Mouse (Mus musculus): ENCODE results near the gene B230217C12Rik. TPM values are rescaled to one million over a fixed set of nuclear protein-coding genes. Genes with fewer than 3 reads are reported as not detected.
A peak's percentile ranks its signal among the peaks of the same experiment; 100 is the strongest.
"Not testable (repeated sequence)": the region's sequence is repeated elsewhere in the genome, so short reads cannot be mapped to it uniquely, and the experiment has no call there.

The B230217C12Rik gene
- polyA plus RNA-seq, 1 experiment from 2014 or later, result 8.3 TPM

GRCm38 (mm10) chr11:97837051-97837450 is 3.5 kb upstream of the B230217C12Rik start:
- ATAC-seq (replicated peaks; ENCODE audit: insufficient number of reproducible peaks, low FRiP score, low TSS enrichment); H3K4me2 ChIP-seq; H3K4me3 ChIP-seq (ENCODE audit: low read depth, low read length); H3K27ac ChIP-seq (ENCODE audit: low read depth, low read length); H3K4me1 ChIP-seq (ENCODE audit: control insufficient read depth, insufficient read depth, low read length); H3K27me3 ChIP-seq (ENCODE audit: control insufficient read depth, insufficient read depth, low read length); H3K9me3 ChIP-seq (replicated peaks; ENCODE audit: control insufficient read depth, low read length): not testable (repeated sequence)
- peaks cover 18% of the 10 kb centered on the region; the same call in 1 of the 2 replicates for H3K36me3 ChIP-seq (ENCODE audit: control insufficient read depth, insufficient read depth, low read length)
- 53% methylated on average over 9 of the region's 9 CpGs for WGBS (ENCODE audit: insufficient replicate concordance)
- 0 out of 2 replicates have a peak overlapping the region, but pooled peaks have one; percentile 22 for H3K9ac ChIP-seq (ENCODE audit: low read depth, low read length)

- Histone ChIP-seq H3K9me3 (replicated peaks; ENCODE audit: control insufficient read depth, low read length) (no peaks in the 10 kb centered on the region), H3K36me3 (ENCODE audit: control insufficient read depth, insufficient read depth, low read length) (peaks cover 18% of the 10 kb centered on the region; the same call in 1 of the 2 replicates), H3K4me3 (ENCODE audit: low read depth, low read length) (no peak overlapping the region), H3K4me1 (ENCODE audit: control insufficient read depth, insufficient read depth, low read length) (peaks cover 3% of the 10 kb centered on the region; the same call in 1 of the 2 replicates), H3K9ac (ENCODE audit: low read depth, low read length) (no peak overlapping the region), H3K27ac (ENCODE audit: low read depth, low read length) (no peak overlapping the region), H3K27me3 (ENCODE audit: control insufficient read depth, insufficient read depth, low read length) (no peaks in the 10 kb centered on the region), H3K4me2 (no peak overlapping the region)
- no peak for ATAC-seq (replicated peaks; ENCODE audit: insufficient number of reproducible peaks, low FRiP score, low TSS enrichment)
- 63% methylated on average over 7 of the region's 7 CpGs for WGBS (ENCODE audit: insufficient replicate concordance)
These were observed 2.9 kb upstream of the B230217C12Rik start for GRCm38 (mm10) chr11:97837641-97838149.

- Histone ChIP-seq H3K4me1 (ENCODE audit: control insufficient read depth, insufficient read depth, low read length) (peaks cover 3% of the 10 kb centered on the region; the same call in 1 of the 2 replicates), H3K4me2 (no peak overlapping the region), H3K27ac (ENCODE audit: low read depth, low read length) (peak overlapping the region; percentile 35; the same call in 1 of the 2 replicates), H3K9ac (ENCODE audit: low read depth, low read length) (no peak overlapping the region), H3K27me3 (ENCODE audit: control insufficient read depth, insufficient read depth, low read length) (no peaks in the 10 kb centered on the region), H3K36me3 (ENCODE audit: control insufficient read depth, insufficient read depth, low read length) (peaks cover 18% of the 10 kb centered on the region; the same call in 1 of the 2 replicates), H3K9me3 (replicated peaks; ENCODE audit: control insufficient read depth, low read length) (no peaks in the 10 kb centered on the region), H3K4me3 (ENCODE audit: low read depth, low read length) (no peak overlapping the region)
- 30% methylated on average over 10 of the region's 10 CpGs for WGBS (ENCODE audit: insufficient replicate concordance)
- no peak for ATAC-seq (replicated peaks; ENCODE audit: insufficient number of reproducible peaks, low FRiP score, low TSS enrichment)
These were observed 1.7 kb upstream of the B230217C12Rik start for GRCm38 (mm10) chr11:97838779-97839440.

- H3K9ac ChIP-seq (ENCODE audit: low read depth, low read length), result no peak overlapping the region
- H3K36me3 ChIP-seq (ENCODE audit: control insufficient read depth, insufficient read depth, low read length), result peaks cover 12% of the 10 kb centered on the region; the same call in 1 of the 2 replicates
- H3K9me3 ChIP-seq (replicated peaks; ENCODE audit: control insufficient read depth, low read length), result no peaks in the 10 kb centered on the region
- H3K27ac ChIP-seq (ENCODE audit: low read depth, low read length), result peak overlapping the region; percentile 35; the same call in 1 of the 2 replicates
- no peak overlapping the region for H3K4me3 ChIP-seq (ENCODE audit: low read depth, low read length)
- H3K4me2 ChIP-seq, result no peak overlapping the region
- 46% methylated on average over 11 of the region's 11 CpGs for WGBS (ENCODE audit: insufficient replicate concordance)
- no peak for ATAC-seq (replicated peaks; ENCODE audit: insufficient number of reproducible peaks, low FRiP score, low TSS enrichment)
- H3K4me1 ChIP-seq (ENCODE audit: control insufficient read depth, insufficient read depth, low read length), result peaks cover 3% of the 10 kb centered on the region; the same call in 1 of the 2 replicates
- no peaks in the 10 kb centered on the region for H3K27me3 ChIP-seq (ENCODE audit: control insufficient read depth, insufficient read depth, low read length)
These were observed 992 bp upstream of the B230217C12Rik start for GRCm38 (mm10) chr11:97839441-97840134.

GRCm38 (mm10) chr11:97840135-97840490 is 467 bp upstream of the B230217C12Rik start:
- Histone ChIP-seq H3K4me1 (ENCODE audit: control insufficient read depth, insufficient read depth, low read length) (peaks cover 3% of the 10 kb centered on the region; the same call in 1 of the 2 replicates), H3K27ac (ENCODE audit: low read depth, low read length) (no peak overlapping the region), H3K36me3 (ENCODE audit: control insufficient read depth, insufficient read depth, low read length) (peaks cover 9% of the 10 kb centered on the region; the same call in 1 of the 2 replicates), H3K4me2 (peak overlapping the region; percentile 70), H3K27me3 (ENCODE audit: control insufficient read depth, insufficient read depth, low read length) (no peaks in the 10 kb centered on the region), H3K4me3 (ENCODE audit: low read depth, low read length) (peak overlapping the region; percentile 53; the same call in 1 of the 2 replicates), H3K9ac (ENCODE audit: low read depth, low read length) (no peak overlapping the region), H3K9me3 (replicated peaks; ENCODE audit: control insufficient read depth, low read length) (no peaks in the 10 kb centered on the region)
- 64% methylated on average over 2 of the region's 2 CpGs for WGBS (ENCODE audit: insufficient replicate concordance)
- ATAC-seq (replicated peaks; ENCODE audit: insufficient number of reproducible peaks, low FRiP score, low TSS enrichment), result no peak

- Histone ChIP-seq H3K4me2 (peak overlapping the region; percentile 70), H3K4me3 (ENCODE audit: low read depth, low read length) (peak overlapping the region; percentile 53), H3K9ac (ENCODE audit: low read depth, low read length) (peak overlapping the region; percentile 50), H3K36me3 (ENCODE audit: control insufficient read depth, insufficient read depth, low read length) (peaks cover 9% of the 10 kb centered on the region; the same call in 1 of the 2 replicates), H3K4me1 (ENCODE audit: control insufficient read depth, insufficient read depth, low read length) (peaks cover 3% of the 10 kb centered on the region; the same call in 1 of the 2 replicates), H3K27me3 (ENCODE audit: control insufficient read depth, insufficient read depth, low read length) (no peaks in the 10 kb centered on the region), H3K9me3 (replicated peaks; ENCODE audit: control insufficient read depth, low read length) (no peaks in the 10 kb centered on the region), H3K27ac (ENCODE audit: low read depth, low read length) (peak overlapping the region; percentile 71)
- 2% methylated on average over 22 of the region's 22 CpGs for WGBS (ENCODE audit: insufficient replicate concordance)
- ATAC-seq (replicated peaks; ENCODE audit: insufficient number of reproducible peaks, low FRiP score, low TSS enrichment), result peak; percentile 55; the same call in 1 of the 2 replicates
These were observed 546 bp downstream of the B230217C12Rik start for GRCm38 (mm10) chr11:97840991-97841661.

- no peaks in the 10 kb centered on the region for H3K9me3 ChIP-seq (replicated peaks; ENCODE audit: control insufficient read depth, low read length)
- H3K27ac ChIP-seq (ENCODE audit: low read depth, low read length), result no peak overlapping the region
- peak overlapping the region; percentile 70 for H3K4me2 ChIP-seq
- 0 out of 2 replicates have a peak, but pooled peaks cover 3% of the 10 kb centered on the region for H3K36me3 ChIP-seq (ENCODE audit: control insufficient read depth, insufficient read depth, low read length)
- 58% methylated on average over 4 of the region's 4 CpGs for WGBS (ENCODE audit: insufficient replicate concordance)
- H3K4me3 ChIP-seq (ENCODE audit: low read depth, low read length), result no peak overlapping the region
- H3K27me3 ChIP-seq (ENCODE audit: control insufficient read depth, insufficient read depth, low read length), result no peaks in the 10 kb centered on the region
- H3K9ac ChIP-seq (ENCODE audit: low read depth, low read length), result no peak overlapping the region
- ATAC-seq (replicated peaks; ENCODE audit: insufficient number of reproducible peaks, low FRiP score, low TSS enrichment), result no peak
- peaks cover 3% of the 10 kb centered on the region; the same call in 1 of the 2 replicates for H3K4me1 ChIP-seq (ENCODE audit: control insufficient read depth, insufficient read depth, low read length)
These were observed 1.4 kb downstream of the B230217C12Rik start for GRCm38 (mm10) chr11:97842001-97842400.

GRCm38 (mm10) chr11:97850367-97850766 is 9.8 kb downstream of the B230217C12Rik start:
- no peak for ATAC-seq (replicated peaks; ENCODE audit: insufficient number of reproducible peaks, low FRiP score, low TSS enrichment)
- Histone ChIP-seq H3K36me3 (ENCODE audit: control insufficient read depth, insufficient read depth, low read length) (no peaks in the 10 kb centered on the region), H3K9ac (ENCODE audit: low read depth, low read length) (no peak overlapping the region), H3K9me3 (replicated peaks; ENCODE audit: control insufficient read depth, low read length) (no peaks in the 10 kb centered on the region), H3K4me3 (ENCODE audit: low read depth, low read length) (no peak overlapping the region), H3K27ac (ENCODE audit: low read depth, low read length) (no peak overlapping the region), H3K4me2 (no peak overlapping the region), H3K27me3 (ENCODE audit: control insufficient read depth, insufficient read depth, low read length) (no peaks in the 10 kb centered on the region), H3K4me1 (ENCODE audit: control insufficient read depth, insufficient read depth, low read length) (no peaks in the 10 kb centered on the region)
- 55% methylated on average over 6 of the region's 6 CpGs for WGBS (ENCODE audit: insufficient replicate concordance)
